Mouse (Mus musculus) large intestine, adult 2 months (tissue): ENCODE measurements around the gene Tgm5. TPM values are rescaled to one million over a fixed set of nuclear protein-coding genes. Genes with fewer than 3 reads are reported as not detected.
"Not testable (repeated sequence)": the region's sequence is repeated elsewhere in the genome, so short reads cannot be mapped to it uniquely, and the experiment has no call there.

Experiments used
- DNase-seq: peaks from one replicate; pipeline ENCODE4 v3.0.0-alpha.2; 2012; ENCODE audit warnings: low read depth, low spot score
- WGBS: fragments of 180-500 bp; shearing (Covaris S2); methylation state at CpG from one replicate; pipeline ENCODE4 v1.1.7; 2018; 5-methylcytosine and 5-hydroxymethylcytosine counted together
- polyA plus RNA-seq: library from polyadenylated mRNA; depleted of rRNA; stranded (reverse); fragments of >200 nt; gene quantifications from 2 replicates; pipeline ENCODE4 v1.2.3, GENCODE M21; 2012; rRNA removed

The Tgm5 gene
- 0.55 and 0.64 TPM in 2 replicates for polyA plus RNA-seq

DNA sequence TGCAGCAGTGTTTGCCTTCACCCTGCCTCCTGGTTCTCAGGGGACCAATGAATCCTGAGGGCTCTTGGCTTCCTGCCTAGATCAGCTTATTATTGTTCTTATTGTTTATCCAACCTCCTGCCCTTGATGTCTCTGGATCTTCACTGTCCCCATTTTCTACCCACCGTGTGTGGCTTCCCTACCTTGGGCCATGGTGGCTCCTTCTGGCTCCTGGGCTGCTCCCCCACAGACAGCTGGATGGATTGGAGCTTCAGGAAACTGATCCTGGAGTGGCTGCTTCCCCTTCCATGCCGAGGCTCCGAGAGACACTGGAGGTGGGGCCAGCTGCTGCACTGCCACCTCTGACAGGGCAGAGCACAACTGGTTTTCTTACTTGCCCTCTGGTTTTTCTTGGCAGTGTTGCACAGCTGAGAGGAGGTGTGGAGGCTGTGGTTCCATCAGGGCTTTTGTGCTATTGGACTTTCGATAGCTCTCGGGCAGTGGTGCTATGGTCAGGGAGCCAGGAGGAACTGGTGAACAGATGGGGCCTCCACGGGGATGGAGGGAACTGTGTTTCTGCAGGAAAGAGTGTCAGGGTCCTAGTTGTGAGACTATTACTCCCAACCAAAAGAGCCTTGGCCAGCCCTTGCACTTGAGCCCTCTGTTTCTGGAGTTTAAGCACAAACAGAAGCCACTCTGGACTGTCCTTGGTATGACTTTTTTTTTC is at the start of gene Tgm5:
Gene Tgm5 (minus strand): TSS at position 362 of the 706 bp plus-strand sequence.
- no peak for DNase-seq
- WGBS, result 14% methylated on average over 6 of the region's 6 CpGs

DNA sequence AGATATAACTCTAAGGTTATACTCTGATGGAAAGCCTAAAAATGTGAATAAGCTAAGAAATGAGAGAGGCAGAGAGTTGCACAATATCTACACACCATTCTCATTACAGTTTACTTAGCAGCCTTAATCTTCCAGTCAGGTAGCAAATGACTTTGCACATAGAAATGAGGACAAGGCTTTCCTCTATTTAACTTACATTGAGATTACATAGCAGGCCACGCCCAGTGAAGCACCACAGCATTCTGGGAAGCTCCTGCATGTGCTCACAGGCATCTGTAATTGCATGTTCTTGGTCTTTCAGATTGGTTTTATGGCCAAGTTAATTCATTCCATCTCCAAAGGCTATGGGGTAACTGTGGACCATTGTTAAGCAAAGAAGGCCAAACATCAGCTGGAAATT is 47.2 kb upstream of the Tgm5 start:
- no peak for DNase-seq
- 69% methylated on average over 1 of the region's 1 CpGs for WGBS

- DNase-seq, result no peak
- 18% methylated on average over 9 of the region's 9 CpGs for WGBS
Observed at GRCm38 (mm10) chr2:121128865-121129620, 43.4 kb upstream of the Tgm5 start.

GRCm38 (mm10) chr2:121127536-121127935 is 41.9 kb upstream of the Tgm5 start:
- WGBS, result 41% methylated on average over 1 of the region's 1 CpGs

DNA sequence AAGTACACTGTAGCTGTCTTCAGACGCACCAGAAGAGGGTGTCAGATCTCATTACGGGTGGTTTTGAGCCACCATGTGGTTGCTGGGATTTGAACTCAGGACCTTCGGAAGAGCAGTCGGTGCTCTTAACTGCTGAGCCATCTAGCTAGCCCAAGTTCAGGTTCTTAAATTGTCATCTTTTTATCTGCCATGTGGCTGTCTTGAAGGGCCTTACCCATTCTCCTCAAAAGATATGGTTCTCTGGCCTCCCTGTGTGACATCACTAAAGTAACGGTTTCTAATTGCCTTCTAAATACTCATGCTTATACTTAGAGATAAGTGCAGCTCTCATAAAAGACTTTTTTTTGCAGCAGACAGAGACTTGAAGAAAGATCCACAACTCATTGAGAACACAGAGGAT is 40.7 kb upstream of the Tgm5 start:
- not testable (repeated sequence) for DNase-seq
- WGBS, result 96% methylated on average over 5 of the region's 5 CpGs

More at GRCm38 (mm10) chr2:121127536-121127935, 41.9 kb upstream of the Tgm5 start:
- DNase-seq, result no peak

GRCm38 (mm10) chr2:121119260-121119659 is 33.6 kb upstream of the Tgm5 start:
- DNase-seq, result no peak
- WGBS, result 78% methylated on average over 3 of the region's 3 CpGs

DNA sequence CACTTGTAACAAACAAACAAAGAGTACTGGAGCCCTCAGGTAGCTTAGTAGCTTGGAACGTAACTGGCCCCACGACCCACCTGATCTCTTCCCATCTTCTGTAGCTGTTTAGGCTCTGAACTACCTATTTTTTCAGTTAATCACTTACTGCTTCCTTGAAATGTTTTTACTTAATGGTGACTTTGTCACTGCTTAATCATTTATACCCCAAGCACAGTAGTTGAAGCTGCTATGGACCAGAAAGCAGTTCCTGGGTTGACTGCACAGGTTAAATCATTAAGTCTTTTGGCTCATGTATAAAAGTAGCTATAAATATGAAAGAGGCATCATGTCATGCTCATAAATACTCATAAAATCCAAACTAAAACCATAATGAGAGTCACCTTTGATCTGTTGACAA is 29.8 kb upstream of the Tgm5 start:
- no peak for DNase-seq
- 66% methylated on average over 2 of the region's 2 CpGs for WGBS

- 85% methylated on average over 4 of the region's 4 CpGs for WGBS
Observed at GRCm38 (mm10) chr2:121109695-121110094, 24.1 kb upstream of the Tgm5 start, which contains the start of gene Tgm7. Gene Tgm7, minus strand, starts transcription at chr2:121109795.

GRCm38 (mm10) chr2:121105940-121106339 is 20.3 kb upstream of the Tgm5 start:
- no peak for DNase-seq

More at GRCm38 (mm10) chr2:121109695-121110094, 24.1 kb upstream of the Tgm5 start, which contains the start of gene Tgm7:
- DNase-seq, result no peak

DNA sequence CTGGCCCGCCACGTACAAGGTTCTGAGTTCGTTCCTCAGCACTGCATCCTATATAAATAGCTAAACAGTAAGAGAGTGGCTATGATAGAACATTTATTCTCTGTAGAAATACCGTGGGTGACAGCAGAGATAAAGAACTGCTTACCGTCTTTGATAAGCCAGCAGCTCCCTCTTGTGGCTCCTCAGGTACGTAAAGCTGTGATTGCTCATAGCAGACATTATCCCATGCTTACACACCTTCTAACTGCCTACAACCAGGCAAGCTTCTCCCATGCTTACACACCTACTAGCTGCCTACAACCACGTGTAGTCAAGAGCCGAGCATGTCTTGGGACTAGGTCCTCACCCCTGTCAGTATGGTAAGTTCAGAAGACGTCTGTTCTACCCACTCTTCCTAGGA is 16.4 kb upstream of the Tgm5 start:
- DNase-seq, result peak; percentile 31
- WGBS, result 13% methylated on average over 9 of the region's 9 CpGs

DNA sequence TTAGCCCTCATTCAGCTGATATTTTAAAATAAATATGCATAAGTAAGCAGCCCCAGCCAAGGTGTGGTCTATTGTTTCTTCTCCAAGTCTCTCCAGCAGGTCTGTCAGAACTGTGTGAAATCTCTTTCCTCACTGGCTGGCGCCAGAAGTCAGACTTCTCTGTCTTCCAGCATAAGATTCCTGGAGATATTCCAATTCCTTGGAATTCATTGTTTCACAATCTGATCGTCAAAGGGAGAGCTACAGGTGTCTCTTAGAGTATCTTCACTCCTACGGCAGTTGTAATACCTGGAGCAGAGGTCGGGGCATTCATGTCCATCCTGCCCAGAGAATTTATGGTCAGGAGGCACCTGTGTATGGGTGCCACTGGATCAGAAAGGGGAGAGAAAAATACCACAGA is 4.1 kb upstream of the Tgm5 start:
- 54% methylated on average over 4 of the region's 4 CpGs for WGBS
- no peak for DNase-seq

GRCm38 (mm10) chr2:121088507-121088906 is 2.9 kb upstream of the Tgm5 start:
- DNase-seq, result no peak
- WGBS, result 86% methylated on average over 3 of the region's 3 CpGs

DNA sequence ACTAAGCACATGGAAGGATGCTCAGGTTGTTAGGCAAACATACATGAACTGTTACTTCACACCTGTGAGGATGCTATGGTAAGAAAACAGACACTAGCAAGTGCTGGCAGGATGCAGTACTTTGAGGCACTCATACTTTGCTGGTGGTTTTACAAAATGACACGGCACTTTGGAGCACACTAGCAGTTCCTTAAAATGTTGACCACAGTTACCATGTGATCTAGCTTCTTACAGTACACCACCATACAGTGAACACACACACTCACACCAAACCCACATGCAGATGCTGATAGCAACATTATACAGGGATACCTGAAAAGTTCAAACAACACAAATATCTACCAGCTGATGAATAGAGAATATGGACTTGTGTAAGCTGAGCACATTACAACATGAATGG is 3.0 kb downstream of the Tgm5 start:
- WGBS, result 69% methylated on average over 1 of the region's 1 CpGs
- no peak for DNase-seq

DNA sequence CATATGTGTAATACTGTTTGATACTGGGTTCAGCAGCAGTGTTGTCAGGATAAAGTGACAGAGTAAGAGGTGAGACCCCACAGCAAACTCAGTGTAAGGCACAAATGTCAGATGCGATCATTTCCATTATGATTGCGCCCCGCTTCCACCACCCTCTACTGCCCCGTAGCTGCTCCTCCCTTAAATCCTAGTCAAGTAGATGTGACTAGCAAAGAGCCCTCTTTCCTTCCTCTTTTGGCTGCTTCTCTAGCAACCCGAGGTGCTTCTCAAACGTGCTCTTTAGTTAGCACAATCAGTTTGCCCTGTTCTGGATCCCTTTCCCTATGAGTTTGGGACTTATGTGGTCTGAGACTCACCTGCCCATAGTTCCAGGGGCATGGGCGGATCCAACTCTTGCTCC is 10.9 kb downstream of the Tgm5 start:
- WGBS, result 73% methylated on average over 7 of the region's 7 CpGs
- DNase-seq, result no peak

DNA sequence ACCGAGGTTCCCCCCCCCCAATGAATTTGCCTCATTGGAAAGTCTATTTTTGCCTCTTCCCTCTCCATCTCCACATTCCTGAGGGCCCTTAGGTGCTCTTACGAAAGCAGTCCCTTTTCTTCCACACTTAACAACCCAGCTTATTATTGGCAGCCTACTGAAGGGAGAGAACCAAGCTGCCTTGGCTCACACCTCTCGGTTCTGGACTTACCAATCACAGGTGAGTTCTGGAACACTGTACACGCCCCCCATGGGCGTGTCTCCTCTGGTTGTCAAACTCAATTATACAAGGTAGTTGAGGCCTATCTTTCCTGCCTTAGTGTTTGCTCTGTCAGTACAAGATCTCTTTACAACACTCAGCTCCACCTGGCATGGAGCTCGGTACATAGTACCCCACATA is 13.8 kb downstream of the Tgm5 start:
- 55% methylated on average over 6 of the region's 6 CpGs for WGBS
- DNase-seq, result no peak

- DNase-seq, result no peak
- WGBS, result 80% methylated on average over 6 of the region's 6 CpGs
Observed at GRCm38 (mm10) chr2:121069506-121069905, 16.1 kb downstream of the Tgm5 start.

GRCm38 (mm10) chr2:121067116-121067515 is 18.5 kb downstream of the Tgm5 start:
- no peak for DNase-seq
- WGBS, result 52% methylated on average over 4 of the region's 4 CpGs

DNA sequence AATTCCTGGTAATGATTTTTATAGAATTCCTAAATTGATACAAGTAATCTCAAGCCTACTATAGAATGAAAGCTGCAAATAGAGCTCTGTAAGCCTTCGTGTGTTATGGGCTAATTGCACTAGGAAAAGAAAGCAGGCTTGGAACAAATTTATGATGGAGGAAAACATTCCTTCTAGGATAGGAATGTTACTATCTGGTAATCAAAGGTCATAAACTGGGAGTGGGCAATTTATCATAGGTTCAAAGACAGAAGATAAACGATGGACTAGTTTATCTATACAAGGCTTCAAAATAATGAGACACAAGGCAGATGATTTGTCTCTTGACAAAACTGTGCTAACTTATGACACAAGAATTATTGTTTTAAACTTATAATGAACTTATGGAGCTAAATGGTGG is 24.3 kb downstream of the Tgm5 start:
- 19% methylated on average over 2 of the region's 2 CpGs for WGBS
- no peak for DNase-seq

- WGBS, result 57% methylated on average over 6 of the region's 6 CpGs
- DNase-seq, result no peak
Observed at GRCm38 (mm10) chr2:121057997-121058396, 27.6 kb downstream of the Tgm5 start.

DNA sequence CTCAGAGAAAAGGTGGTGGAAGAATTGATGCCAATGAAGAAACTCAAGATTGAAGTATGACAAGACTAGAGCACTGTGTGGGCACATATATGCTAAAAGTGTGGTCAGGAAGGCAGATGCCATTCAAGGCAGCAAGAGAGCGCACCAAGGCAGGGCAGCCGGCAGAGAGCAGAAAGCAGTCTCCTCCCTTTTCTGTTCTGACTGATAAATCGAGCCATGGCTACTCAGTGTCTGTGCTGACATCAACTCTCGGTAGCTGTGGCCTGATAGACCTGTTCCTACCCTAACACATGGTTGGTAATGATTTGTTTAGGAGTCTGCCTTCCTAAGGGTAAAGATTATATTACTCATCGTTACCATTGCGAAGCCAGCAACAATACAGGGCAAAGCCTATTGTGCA is 29.7 kb downstream of the Tgm5 start:
- no peak for DNase-seq
- 80% methylated on average over 6 of the region's 6 CpGs for WGBS

- 39% methylated on average over 2 of the region's 2 CpGs for WGBS
Observed at GRCm38 (mm10) chr2:121054060-121054459, 31.6 kb downstream of the Tgm5 start.

More at GRCm38 (mm10) chr2:121054060-121054459, 31.6 kb downstream of the Tgm5 start:
- DNase-seq, result no peak
